Mouse (Mus musculus): ENCODE measurements at regions not wholly inside any gene's neighbourhood (a gene's known extent, or its start where the extent isn't known, plus 50 kb on each side); places are given as distances from the start of the nearest gene placed in this dataset.

GRCm38 (mm10) chr1:185121552-185121951 is 82.4 kb upstream of the Rab3gap2 start:
- Histone ChIP-seq H3K27me3 (ENCODE audit: control insufficient read depth, insufficient read depth, low read length) (no peaks in the 10 kb centered on the region), H3K4me2 (ENCODE audit: low read length) (no peak overlapping the region), H3K9ac (ENCODE audit: low read length) (no peak overlapping the region), H3K27ac (replicated peaks in 1 of 2; ENCODE audit: control insufficient read depth in 1 of 2, insufficient read depth in 1 of 2, low read depth in 2 of 2, low read length in 2 of 2) (no peak overlapping the region), H3K9me3 (ENCODE audit: control insufficient read depth, low read length) (no peaks in the 10 kb centered on the region), H3K4me1 (ENCODE audit: control insufficient read depth in 2 of 2, insufficient read depth in 2 of 2, low read length in 2 of 2) (peaks cover 0 to 2% of the 10 kb centered on the region in 2 experiments; a peak in 1 of 4 replicates), H3K36me3 (ENCODE audit: control insufficient read depth, insufficient read depth, low read length) (no peaks in the 10 kb centered on the region), H3K4me3 (ENCODE audit: control insufficient read depth in 1 of 2, insufficient read depth in 1 of 2, low read depth in 1 of 2, low read length in 2 of 2) (no peak overlapping the region)
- 76% methylated on average over 2 of the region's 2 CpGs for WGBS
- ATAC-seq (ENCODE audit: insufficient number of reproducible peaks, insufficient read depth, low FRiP score, low read depth): no peak

GRCm38 (mm10) chr1:185120416-185120815 is 83.5 kb upstream of the Rab3gap2 start:
- no peaks in the 10 kb centered on the region for H3K4me1 ChIP-seq (ENCODE audit: control insufficient read depth in 2 of 2, insufficient read depth in 2 of 2, low read length in 2 of 2)
- no peak for ATAC-seq (ENCODE audit: insufficient number of reproducible peaks, insufficient read depth, low FRiP score, low read depth)
- no peak overlapping the region for H3K27ac ChIP-seq (replicated peaks in 1 of 2; ENCODE audit: control insufficient read depth in 1 of 2, insufficient read depth in 1 of 2, low read depth in 2 of 2, low read length in 2 of 2)
- H3K4me2 ChIP-seq (ENCODE audit: low read length): no peak overlapping the region
- 60% methylated on average over 2 of the region's 2 CpGs for WGBS
- no peak overlapping the region for H3K4me3 ChIP-seq (ENCODE audit: control insufficient read depth in 1 of 2, insufficient read depth in 1 of 2, low read depth in 1 of 2, low read length in 2 of 2)
- H3K9me3 ChIP-seq (ENCODE audit: control insufficient read depth, low read length): peaks cover 3% of the 10 kb centered on the region; the same call in 1 of the 2 replicates
- no peaks in the 10 kb centered on the region for H3K27me3 ChIP-seq (ENCODE audit: control insufficient read depth, insufficient read depth, low read length)
- no peak overlapping the region for H3K9ac ChIP-seq (ENCODE audit: low read length)
- no peaks in the 10 kb centered on the region for H3K36me3 ChIP-seq (ENCODE audit: control insufficient read depth, insufficient read depth, low read length)

GRCm38 (mm10) chr1:185117711-185118110 is 86.2 kb upstream of the Rab3gap2 start:
- H3K4me3 ChIP-seq (ENCODE audit: control insufficient read depth in 1 of 2, insufficient read depth in 1 of 2, low read depth in 1 of 2, low read length in 2 of 2): no peak overlapping the region
- H3K4me2 ChIP-seq (ENCODE audit: low read length): no peak overlapping the region
- H3K36me3 ChIP-seq (ENCODE audit: control insufficient read depth, insufficient read depth, low read length): no peaks in the 10 kb centered on the region
- no peak overlapping the region for H3K9ac ChIP-seq (ENCODE audit: low read length)
- H3K4me1 ChIP-seq (ENCODE audit: control insufficient read depth in 2 of 2, insufficient read depth in 2 of 2, low read length in 2 of 2): no peaks in the 10 kb centered on the region
- H3K27ac ChIP-seq (replicated peaks in 1 of 2; ENCODE audit: control insufficient read depth in 1 of 2, insufficient read depth in 1 of 2, low read depth in 2 of 2, low read length in 2 of 2): no peak overlapping the region
- ATAC-seq (ENCODE audit: insufficient number of reproducible peaks, insufficient read depth, low FRiP score, low read depth): no peak
- no peaks in the 10 kb centered on the region for H3K27me3 ChIP-seq (ENCODE audit: control insufficient read depth, insufficient read depth, low read length)
- H3K9me3 ChIP-seq (ENCODE audit: control insufficient read depth, low read length): peaks cover 3% of the 10 kb centered on the region; the same call in 1 of the 2 replicates
- WGBS: 58% methylated on average over 5 of the region's 5 CpGs

GRCm38 (mm10) chr1:185113687-185114086 is 90.2 kb upstream of the Rab3gap2 start:
- ATAC-seq (ENCODE audit: insufficient number of reproducible peaks, insufficient read depth, low FRiP score, low read depth): no peak
- H3K4me1 ChIP-seq (ENCODE audit: control insufficient read depth in 2 of 2, insufficient read depth in 2 of 2, low read length in 2 of 2): peaks cover 0 to 3% of the 10 kb centered on the region in 2 experiments; a peak in 1 of 4 replicates

GRCm38 (mm10) chr1:185112017-185112399 is 91.9 kb upstream of the Rab3gap2 start:
- Histone ChIP-seq H3K9me3 (ENCODE audit: control insufficient read depth, low read length) (peaks cover 3% of the 10 kb centered on the region; the same call in 1 of the 2 replicates), H3K9ac (ENCODE audit: low read length) (no peak overlapping the region), H3K27ac (replicated peaks in 1 of 2; ENCODE audit: control insufficient read depth in 1 of 2, insufficient read depth in 1 of 2, low read depth in 2 of 2, low read length in 2 of 2) (no peak overlapping the region), H3K4me1 (ENCODE audit: control insufficient read depth in 2 of 2, insufficient read depth in 2 of 2, low read length in 2 of 2) (peaks cover 0 to 3% of the 10 kb centered on the region in 2 experiments; a peak in 1 of 4 replicates), H3K36me3 (ENCODE audit: control insufficient read depth, insufficient read depth, low read length) (no peaks in the 10 kb centered on the region), H3K4me2 (ENCODE audit: low read length) (no peak overlapping the region), H3K27me3 (ENCODE audit: control insufficient read depth, insufficient read depth, low read length) (no peaks in the 10 kb centered on the region), H3K4me3 (ENCODE audit: control insufficient read depth in 1 of 2, insufficient read depth in 1 of 2, low read depth in 1 of 2, low read length in 2 of 2) (no peak overlapping the region)
- ATAC-seq (ENCODE audit: insufficient number of reproducible peaks, insufficient read depth, low FRiP score, low read depth): no peak
- 78% methylated on average over 4 of the region's 4 CpGs for WGBS

More at GRCm38 (mm10) chr1:185113687-185114086, 90.2 kb upstream of the Rab3gap2 start:
- Histone ChIP-seq H3K27me3 (ENCODE audit: control insufficient read depth, insufficient read depth, low read length) (no peaks in the 10 kb centered on the region), H3K36me3 (ENCODE audit: control insufficient read depth, insufficient read depth, low read length) (no peaks in the 10 kb centered on the region), H3K4me3 (ENCODE audit: control insufficient read depth in 1 of 2, insufficient read depth in 1 of 2, low read depth in 1 of 2, low read length in 2 of 2) (no peak overlapping the region), H3K9me3 (ENCODE audit: control insufficient read depth, low read length) (peaks cover 3% of the 10 kb centered on the region; the same call in 1 of the 2 replicates), H3K9ac (ENCODE audit: low read length) (no peak overlapping the region), H3K27ac (replicated peaks in 1 of 2; ENCODE audit: control insufficient read depth in 1 of 2, insufficient read depth in 1 of 2, low read depth in 2 of 2, low read length in 2 of 2) (no peak overlapping the region), H3K4me2 (ENCODE audit: low read length) (no peak overlapping the region)
- 36% methylated on average over 6 of the region's 6 CpGs for WGBS

GRCm38 (mm10) chr1:185111347-185112016 is 92.4 kb upstream of the Rab3gap2 start:
- H3K27me3 ChIP-seq (ENCODE audit: control insufficient read depth, insufficient read depth, low read length): no peaks in the 10 kb centered on the region
- H3K36me3 ChIP-seq (ENCODE audit: control insufficient read depth, insufficient read depth, low read length): no peaks in the 10 kb centered on the region
- ATAC-seq (ENCODE audit: insufficient number of reproducible peaks, insufficient read depth, low FRiP score, low read depth): no peak
- H3K9me3 ChIP-seq (ENCODE audit: control insufficient read depth, low read length): peaks cover 3% of the 10 kb centered on the region; the same call in 1 of the 2 replicates
- H3K4me3 ChIP-seq (ENCODE audit: control insufficient read depth in 1 of 2, insufficient read depth in 1 of 2, low read depth in 1 of 2, low read length in 2 of 2): no peak overlapping the region
- H3K4me2 ChIP-seq (ENCODE audit: low read length): no peak overlapping the region
- no peak overlapping the region for H3K27ac ChIP-seq (replicated peaks in 1 of 2; ENCODE audit: control insufficient read depth in 1 of 2, insufficient read depth in 1 of 2, low read depth in 2 of 2, low read length in 2 of 2)
- peaks cover 0 to 3% of the 10 kb centered on the region in 2 experiments; a peak in 1 of 4 replicates for H3K4me1 ChIP-seq (ENCODE audit: control insufficient read depth in 2 of 2, insufficient read depth in 2 of 2, low read length in 2 of 2)
- no peak overlapping the region for H3K9ac ChIP-seq (ENCODE audit: low read length)
- 60% methylated on average over 10 of the region's 10 CpGs for WGBS

- Histone ChIP-seq H3K4me3 (ENCODE audit: control insufficient read depth in 1 of 2, insufficient read depth in 1 of 2, low read depth in 1 of 2, low read length in 2 of 2) (no peak overlapping the region), H3K36me3 (ENCODE audit: control insufficient read depth, insufficient read depth, low read length) (no peaks in the 10 kb centered on the region), H3K27ac (replicated peaks in 1 of 2; ENCODE audit: control insufficient read depth in 1 of 2, insufficient read depth in 1 of 2, low read depth in 2 of 2, low read length in 2 of 2) (no peak overlapping the region), H3K9me3 (ENCODE audit: control insufficient read depth, low read length) (no peaks in the 10 kb centered on the region), H3K27me3 (ENCODE audit: control insufficient read depth, insufficient read depth, low read length) (no peaks in the 10 kb centered on the region), H3K4me1 (ENCODE audit: control insufficient read depth in 2 of 2, insufficient read depth in 2 of 2, low read length in 2 of 2) (no peaks in the 10 kb centered on the region; a peak in 1 of 4 replicates), H3K4me2 (ENCODE audit: low read length) (no peak overlapping the region), H3K9ac (ENCODE audit: low read length) (no peak overlapping the region)
- no peak for ATAC-seq (ENCODE audit: insufficient number of reproducible peaks, insufficient read depth, low FRiP score, low read depth)
- WGBS: 57% methylated on average over 7 of the region's 7 CpGs
Observed at GRCm38 (mm10) chr1:185104945-185105884, 98.7 kb upstream of the Rab3gap2 start.
